Mouse (Mus musculus) kidney, embryonic 16.5 days (tissue): ENCODE results near the gene Crygn. TPM values are rescaled to one million over a fixed set of nuclear protein-coding genes. Genes with fewer than 3 reads are reported as not detected.

Experiments
- ATAC-seq: fragments of 200-750 bp; cut with Nextera tagmentation; 2 replicates; pipeline ENCODE4 v1.8.0; 2017; ENCODE audit warnings: moderate TSS enrichment; ENCODE audit not compliant: low FRiP score, low TSS enrichment
- H3K27ac ChIP-seq: fragments of 300-500 bp; sonication (generic); 2 replicates; pipeline ENCODE4 v1.5.1; 2014; ENCODE audit warnings: low read length
- H3K27me3 ChIP-seq: fragments of 300-500 bp; sonication (generic); 2 replicates; pipeline ENCODE4 v1.6.1; 2014; ENCODE audit warnings: low read length, control low read depth, mixed read lengths; ENCODE audit not compliant: insufficient read depth
- H3K36me3 ChIP-seq: fragments of 300-500 bp; sonication (generic); 2 replicates; pipeline ENCODE4 v1.6.1; 2014; ENCODE audit warnings: low read length, control low read depth, mixed read lengths; ENCODE audit not compliant: insufficient read depth
- H3K4me1 ChIP-seq: fragments of 300-500 bp; sonication (generic); 2 replicates; pipeline ENCODE4 v1.6.1; 2014; ENCODE audit warnings: low read length, control low read depth, mixed read lengths; ENCODE audit not compliant: insufficient read depth
- H3K4me2 ChIP-seq: fragments of 300-500 bp; sonication (generic); replicated peaks from 2 replicates; pipeline ENCODE4 v1.6.1; 2014; ENCODE audit warnings: low read depth, low read length
- H3K4me3 ChIP-seq: fragments of 300-500 bp; sonication (generic); 2 replicates; pipeline ENCODE4 v1.5.1; 2014; ENCODE audit warnings: mild to moderate bottlenecking, low read length
- H3K9ac ChIP-seq: fragments of 300-500 bp; sonication (generic); replicated peaks from 2 replicates; pipeline ENCODE4 v1.6.1; 2014; ENCODE audit warnings: low read length
- H3K9me3 ChIP-seq: fragments of 300-500 bp; sonication (generic); 2 replicates; pipeline ENCODE4 v1.6.1; 2016; ENCODE audit warnings: low read length, control low read depth
- WGBS: fragments of 180-500 bp; shearing (Covaris S2); extraction: QIAGEN DNeasy Blood & Tissue Kit; methylation state at CpG from one replicate; pipeline ENCODE4 v1.1.7; 2014; 5-methylcytosine and 5-hydroxymethylcytosine counted together
- polyA plus RNA-seq: library from polyadenylated mRNA; unstranded; fragments of >200 nt; fragmentation: Nextera tagmentation; extraction: Ambion mirVana; gene quantifications from 2 replicates; pipeline ENCODE4 v1.2.1, GENCODE M21; 2015

Gene Crygn
- polyA plus RNA-seq, 1 experiment from 2014 or later: 3.9 TPM

- no peaks in the 10 kb centered on the region for H3K27me3 ChIP-seq
- H3K4me1 ChIP-seq: peaks cover 9% of the 10 kb centered on the region
- H3K36me3 ChIP-seq: peaks cover 31% of the 10 kb centered on the region
- no peak overlapping the region for H3K9ac ChIP-seq
- 90% methylated on average over 3 of the region's 3 CpGs for WGBS
- ATAC-seq: no peak
- no peak overlapping the region for H3K27ac ChIP-seq
- H3K4me2 ChIP-seq: no peak overlapping the region
- H3K9me3 ChIP-seq: no peaks in the 10 kb centered on the region
- H3K4me3 ChIP-seq: no peak overlapping the region
These were observed 38.0 kb downstream of the Crygn start for GRCm38 (mm10) chr5:24719852-24720251.

- Histone ChIP-seq H3K9ac (no peak overlapping the region), H3K4me1 (peaks cover 8% of the 10 kb centered on the region), H3K9me3 (no peaks in the 10 kb centered on the region), H3K4me2 (no peak overlapping the region), H3K27ac (no peak overlapping the region), H3K36me3 (peaks cover 33% of the 10 kb centered on the region), H3K4me3 (no peak overlapping the region), H3K27me3 (no peaks in the 10 kb centered on the region)
- no peak for ATAC-seq
- WGBS: 92% methylated on average over 6 of the region's 6 CpGs
These were observed 39.7 kb downstream of the Crygn start for GRCm38 (mm10) chr5:24718076-24718475.

- H3K27ac ChIP-seq: peak overlapping the region; percentile 69
- H3K36me3 ChIP-seq: peaks cover 58% of the 10 kb centered on the region
- ATAC-seq: no peak
- no peak overlapping the region for H3K4me2 ChIP-seq
- peaks cover 7% of the 10 kb centered on the region for H3K9me3 ChIP-seq
- no peaks in the 10 kb centered on the region for H3K27me3 ChIP-seq
- no peak overlapping the region for H3K9ac ChIP-seq
- 64% methylated on average over 6 of the region's 6 CpGs for WGBS
- H3K4me3 ChIP-seq: no peak overlapping the region
- peaks cover 11% of the 10 kb centered on the region for H3K4me1 ChIP-seq
These were observed 43.8 kb downstream of the Crygn start for GRCm38 (mm10) chr5:24713987-24714386.

- ATAC-seq: no peak
- Histone ChIP-seq H3K4me3 (no peak overlapping the region), H3K4me1 (peaks cover 11% of the 10 kb centered on the region), H3K27ac (peak overlapping the region; percentile 9; the same call in 1 of the 2 replicates), H3K4me2 (no peak overlapping the region), H3K36me3 (peaks cover 65% of the 10 kb centered on the region), H3K9ac (no peak overlapping the region), H3K27me3 (no peaks in the 10 kb centered on the region), H3K9me3 (peaks cover 7% of the 10 kb centered on the region)
- 72% methylated on average over 2 of the region's 2 CpGs for WGBS
These were observed 44.6 kb downstream of the Crygn start for GRCm38 (mm10) chr5:24713199-24713598.

DNA sequence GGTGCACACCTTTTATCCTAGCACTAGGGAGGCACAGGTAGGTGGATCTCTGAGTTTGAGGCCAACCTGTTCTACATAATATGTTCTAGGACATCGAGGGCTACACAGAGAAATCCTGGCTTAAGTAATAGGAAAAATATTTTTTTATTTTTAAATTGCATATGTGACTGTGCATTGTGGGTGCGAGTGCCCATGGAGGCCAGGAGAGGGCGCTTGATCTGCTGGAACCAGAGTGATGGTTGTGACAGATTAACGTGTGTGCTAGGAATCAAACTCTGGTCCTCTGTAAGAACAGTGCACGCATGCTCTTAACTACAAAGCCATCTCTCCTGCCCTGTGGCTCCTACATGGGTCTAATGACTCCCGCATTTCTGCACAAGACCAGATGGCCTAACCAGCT is 46.2 kb downstream of the Crygn start:
- H3K36me3 ChIP-seq: peaks cover 72% of the 10 kb centered on the region

GRCm38 (mm10) chr5:24709962-24710361 is 47.8 kb downstream of the Crygn start:
- ATAC-seq: no peak
- H3K27me3 ChIP-seq: no peaks in the 10 kb centered on the region
- no peak overlapping the region for H3K4me3 ChIP-seq
- WGBS: 84% methylated on average over 2 of the region's 2 CpGs
- peaks cover 7% of the 10 kb centered on the region for H3K9me3 ChIP-seq
- H3K36me3 ChIP-seq: peaks cover 82% of the 10 kb centered on the region
- no peak overlapping the region for H3K4me2 ChIP-seq
- peaks cover 11% of the 10 kb centered on the region for H3K4me1 ChIP-seq
- no peak overlapping the region for H3K9ac ChIP-seq
- H3K27ac ChIP-seq: 0 out of 2 replicates have a peak overlapping the region, but pooled peaks have one; percentile 25

More for the DNA sequence above, 46.2 kb downstream of the Crygn start:
- H3K9me3 ChIP-seq: peaks cover 7% of the 10 kb centered on the region
- H3K9ac ChIP-seq: no peak overlapping the region
- H3K4me1 ChIP-seq: peaks cover 11% of the 10 kb centered on the region
- no peaks in the 10 kb centered on the region for H3K27me3 ChIP-seq
- WGBS: 94% methylated on average over 6 of the region's 6 CpGs
- H3K4me2 ChIP-seq: no peak overlapping the region
- ATAC-seq: no peak
- no peak overlapping the region for H3K4me3 ChIP-seq
- H3K27ac ChIP-seq: no peak overlapping the region

GRCm38 (mm10) chr5:24704615-24705014 is 53.2 kb downstream of the Crygn start:
- Histone ChIP-seq H3K4me3 (no peak overlapping the region), H3K36me3 (peaks cover 75% of the 10 kb centered on the region), H3K4me1 (no peaks in the 10 kb centered on the region), H3K9me3 (no peaks in the 10 kb centered on the region), H3K4me2 (no peak overlapping the region), H3K9ac (no peak overlapping the region), H3K27ac (no peak overlapping the region), H3K27me3 (no peaks in the 10 kb centered on the region)
- 67% methylated on average over 8 of the region's 8 CpGs for WGBS
- ATAC-seq: peak; percentile 52; the same call in 1 of the 2 replicates

GRCm38 (mm10) chr5:24701271-24701670 is 56.5 kb downstream of the Crygn start:
- Histone ChIP-seq H3K4me1 (no peaks in the 10 kb centered on the region), H3K4me3 (no peak overlapping the region), H3K27ac (no peak overlapping the region; the same call in 1 of the 2 replicates), H3K4me2 (no peak overlapping the region), H3K27me3 (no peaks in the 10 kb centered on the region), H3K9me3 (no peaks in the 10 kb centered on the region), H3K36me3 (peaks cover 70% of the 10 kb centered on the region), H3K9ac (no peak overlapping the region)
- peak; percentile 57; the same call in 1 of the 2 replicates for ATAC-seq
- 77% methylated on average over 3 of the region's 3 CpGs for WGBS

Other genes starting within 250 kb of the Crygn start
- gene Gbx1, start 230.8 kb downstream of the Crygn start, polyA plus RNA-seq: 0.08 TPM in 1 of 2 replicates, not detected in the other
- gene Asb10, start 217.0 kb downstream of the Crygn start, polyA plus RNA-seq: 0.42 and 0.71 TPM in 2 replicates
- gene 4931409K22Rik, start 201.2 kb downstream of the Crygn start, polyA plus RNA-seq: 0.16 and 0.41 TPM in 2 replicates
- gene Abcf2, start 180.5 kb downstream of the Crygn start, polyA plus RNA-seq: 118 TPM in 2 replicates
- 27.1 and 28.3 TPM in 2 replicates for gene Chpf2, start 171.3 kb downstream of the Crygn start, polyA plus RNA-seq
- gene Smarcd3, start 133.6 kb downstream of the Crygn start, polyA plus RNA-seq: 24.5 and 25.0 TPM in 2 replicates
- gene Nub1, start 72.5 kb downstream of the Crygn start, polyA plus RNA-seq: 39.9 and 43.3 TPM in 2 replicates
- gene Wdr86, start 27.3 kb downstream of the Crygn start, polyA plus RNA-seq: 35.4 and 35.9 TPM in 2 replicates
- 208 and 209 TPM in 2 replicates for gene Rheb, start 84.6 kb upstream of the Crygn start, polyA plus RNA-seq